Mouse (Mus musculus): ENCODE measurements at regions not wholly inside any gene's neighbourhood (a gene's known extent, or its start where the extent isn't known, plus 50 kb on each side); places are given as distances from the start of the nearest gene placed in this dataset.

- CTCF ChIA-PET = interaction anchor here (0.7 kb wide), 2 partner anchors 274 to 450 kb away, joined by 3 read pairs; no protein-coding TSS in a partner anchor
Observed at GRCm38 (mm10) chr16:30772802-30773201, 173.3 kb downstream of the Fam43a start.

- CTCF ChIA-PET = no interaction called here
Observed at GRCm38 (mm10) chr16:30774951-30775661, 175.6 kb downstream of the Fam43a start.

- CTCF ChIA-PET = no interaction called here
Observed at GRCm38 (mm10) chr16:30775740-30776700, 176.5 kb downstream of the Fam43a start.

- CTCF ChIA-PET = interaction anchor here (1.2 kb wide), 1 partner anchor 53 kb away, joined by 3 read pairs; no protein-coding TSS in a partner anchor
Observed at GRCm38 (mm10) chr16:30777416-30777815, 177.9 kb downstream of the Fam43a start.

GRCm38 (mm10) chr16:30778078-30778477, 178.6 kb downstream of the Fam43a start:
- CTCF ChIA-PET = interaction anchor here (1.2 kb wide), 1 partner anchor 54 kb away, joined by 3 read pairs; no protein-coding TSS in a partner anchor

GRCm38 (mm10) chr16:30778945-30779344, 179.4 kb downstream of the Fam43a start:
- CTCF ChIA-PET = no interaction called here

GRCm38 (mm10) chr16:30784261-30784660, 184.7 kb downstream of the Fam43a start:
- CTCF ChIA-PET = interaction anchor here (0.6 kb wide), 1 partner anchor 168 kb away, joined by 5 read pairs; no protein-coding TSS in a partner anchor

- CTCF ChIA-PET = interaction anchor here (0.6 kb wide), 1 partner anchor 167 kb away, joined by 5 read pairs; no protein-coding TSS in a partner anchor
Observed at GRCm38 (mm10) chr16:30784949-30785348, 185.4 kb downstream of the Fam43a start.

- CTCF ChIA-PET = no interaction called here
Observed at GRCm38 (mm10) chr16:30786060-30786459, 186.5 kb downstream of the Fam43a start.

GRCm38 (mm10) chr16:30787351-30787750, 187.8 kb downstream of the Fam43a start:
- CTCF ChIA-PET = no interaction called here

GRCm38 (mm10) chr16:30788321-30788781, 188.8 kb downstream of the Fam43a start:
- CTCF ChIA-PET = no interaction called here

- CTCF ChIA-PET = no interaction called here
Observed at GRCm38 (mm10) chr16:30788944-30789781, 189.6 kb downstream of the Fam43a start.

GRCm38 (mm10) chr16:30790036-30790435, 190.5 kb downstream of the Fam43a start:
- CTCF ChIA-PET = no interaction called here

- CTCF ChIA-PET = no interaction called here
Observed at GRCm38 (mm10) chr16:30790551-30791001, 191.1 kb downstream of the Fam43a start.

GRCm38 (mm10) chr16:30791048-30791855, 191.7 kb downstream of the Fam43a start:
- CTCF ChIA-PET = interaction anchor here (0.6 kb wide), 1 partner anchor 83 kb away, joined by 10 read pairs; no protein-coding TSS in a partner anchor

- CTCF ChIA-PET = interaction anchor here (1.4 kb wide), 1 partner anchor 19 kb away, joined by 3 read pairs; no protein-coding TSS in a partner anchor
Observed at GRCm38 (mm10) chr16:30792738-30793377, 193.3 kb downstream of the Fam43a start.

GRCm38 (mm10) chr16:30793378-30793753, 193.8 kb downstream of the Fam43a start:
- CTCF ChIA-PET = interaction anchor here (1.4 kb wide), 1 partner anchor 20 kb away, joined by 3 read pairs; no protein-coding TSS in a partner anchor

GRCm38 (mm10) chr16:30793856-30794255, 194.3 kb downstream of the Fam43a start:
- CTCF ChIA-PET = interaction anchor here (1.4 kb wide), 1 partner anchor 20 kb away, joined by 3 read pairs; no protein-coding TSS in a partner anchor

GRCm38 (mm10) chr16:30795501-30795904, 196.0 kb downstream of the Fam43a start:
- CTCF ChIA-PET = no interaction called here

GRCm38 (mm10) chr16:30796103-30796502, 196.6 kb downstream of the Fam43a start:
- CTCF ChIA-PET = no interaction called here

All from spleen, embryonic (tissue).